Mouse (Mus musculus) intestine, embryonic 14.5 days (tissue): Measurements from ENCODE around the gene Pds5b. TPM values are rescaled to one million over a fixed set of nuclear protein-coding genes. Genes with fewer than 3 reads are reported as not detected.
"Not testable (repeated sequence)": the region's sequence is repeated elsewhere in the genome, so short reads cannot be mapped to it uniquely, and the experiment has no call there.

Experiments
- ATAC-seq: fragments of 200-750 bp; cut with Nextera tagmentation; replicated peaks from 2 replicates; pipeline ENCODE4 v1.8.0; 2017; ENCODE audit warnings: low read depth, moderate number of reproducible peaks, moderate TSS enrichment, moderate library complexity; ENCODE audit not compliant: low FRiP score, low TSS enrichment
- DNase-seq: peaks from one replicate; pipeline ENCODE4 v3.0.0-alpha.2; 2018; ENCODE audit warnings: low spot score
- H3K27ac ChIP-seq: fragments of 300-500 bp; sonication (generic); 2 replicates; pipeline ENCODE4 v1.5.1; 2014; ENCODE audit warnings: low read depth, mild to moderate bottlenecking, control low read depth
- H3K27me3 ChIP-seq: fragments of 300-500 bp; sonication (generic); replicated peaks from 2 replicates; pipeline ENCODE4 v1.6.1; 2014; ENCODE audit warnings: low read length, control low read depth; ENCODE audit not compliant: control insufficient read depth, insufficient read depth
- H3K36me3 ChIP-seq: fragments of 300-500 bp; sonication (generic); 2 replicates; pipeline ENCODE4 v1.6.1; 2014; ENCODE audit warnings: low read length, control low read depth; ENCODE audit not compliant: control insufficient read depth, insufficient read depth
- H3K4me1 ChIP-seq: fragments of 300-500 bp; sonication (generic); replicated peaks from 2 replicates; pipeline ENCODE4 v1.6.1; 2014; ENCODE audit warnings: low read length, control low read depth, mixed read lengths; ENCODE audit not compliant: control insufficient read depth, insufficient read depth
- H3K4me2 ChIP-seq: fragments of 300-500 bp; sonication (generic); 2 replicates; pipeline ENCODE4 v1.6.1; 2014; ENCODE audit warnings: low read length
- H3K4me3 ChIP-seq: fragments of 300-500 bp; sonication (generic); 2 replicates; pipeline ENCODE4 v1.5.1; 2014; ENCODE audit warnings: low read depth, low read length, control low read depth, mixed read lengths
- H3K9ac ChIP-seq: fragments of 300-500 bp; sonication (generic); 2 replicates; pipeline ENCODE4 v1.6.1; 2014; ENCODE audit warnings: mild to moderate bottlenecking, low read length
- H3K9me3 ChIP-seq: fragments of 300-500 bp; sonication (generic); 2 replicates; pipeline ENCODE4 v1.6.1; 2016; ENCODE audit warnings: low read length, control low read depth; ENCODE audit not compliant: control insufficient read depth
- WGBS: fragments of 180-500 bp; shearing (Covaris S2); extraction: QIAGEN DNeasy Blood & Tissue Kit; methylation state at CpG from one replicate; pipeline ENCODE4 v1.1.7; 2014; 5-methylcytosine and 5-hydroxymethylcytosine counted together
- polyA plus RNA-seq: library from polyadenylated mRNA; unstranded; fragments of >200 nt; fragmentation: Nextera tagmentation; extraction: Ambion mirVana; gene quantifications from 2 replicates; pipeline ENCODE4 v1.2.1, GENCODE M21; 2014

Pds5b gene
- polyA plus RNA-seq, 1 experiment from 2014 or later = 37.3 TPM

- Histone ChIP-seq H3K27ac (no peak overlapping the region), H3K9me3 (no peaks in the 10 kb centered on the region), H3K4me2 (no peak overlapping the region), H3K27me3 (no peaks in the 10 kb centered on the region), H3K36me3 (no peaks in the 10 kb centered on the region), H3K4me3 (no peak overlapping the region), H3K9ac (no peak overlapping the region), H3K4me1 (no peaks in the 10 kb centered on the region)
- DNase-seq (no peak), ATAC-seq (no peak)
- WGBS = 93% methylated on average over 6 of the region's 6 CpGs
These were observed 172.4 kb downstream of the Pds5b start for GRCm38 (mm10) chr5:150845961-150846360.

- no peaks in the 10 kb centered on the region for H3K36me3 ChIP-seq
- H3K4me1 ChIP-seq = peaks cover 7% of the 10 kb centered on the region; the same call in 1 of the 2 replicates
- no peak overlapping the region for H3K27ac ChIP-seq
- WGBS = 21% methylated on average over 2 of the region's 2 CpGs
- no peak overlapping the region for H3K4me2 ChIP-seq
- H3K9ac ChIP-seq = no peak overlapping the region
- no peaks in the 10 kb centered on the region for H3K27me3 ChIP-seq
- no peak overlapping the region for H3K4me3 ChIP-seq
- DNase-seq = no peak
- no peak for ATAC-seq
- H3K9me3 ChIP-seq = no peaks in the 10 kb centered on the region
These were observed 177.3 kb downstream of the Pds5b start for GRCm38 (mm10) chr5:150850821-150851220.

DNA sequence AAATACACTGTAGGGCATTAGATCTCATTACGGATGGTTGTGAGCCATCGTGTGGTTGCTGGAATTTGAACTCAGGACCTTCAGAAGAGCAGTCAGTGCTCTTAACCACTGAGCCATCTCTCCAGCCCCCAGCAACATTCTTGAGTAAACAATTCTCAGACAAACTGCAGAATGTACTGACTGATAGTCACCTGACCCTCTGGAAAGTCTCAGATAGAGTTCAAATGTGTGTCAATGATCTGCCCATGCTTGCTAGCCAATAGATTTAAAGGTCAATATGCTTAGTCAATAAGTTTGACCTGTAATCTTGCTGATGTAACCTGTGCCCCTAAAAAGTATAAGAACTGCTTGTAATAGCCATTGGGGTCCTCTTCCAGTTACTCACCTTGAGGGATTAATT, 178.6 kb downstream of the Pds5b start:
- not testable (repeated sequence) for H3K9me3 ChIP-seq, H3K9ac ChIP-seq, DNase-seq, H3K4me2 ChIP-seq, ATAC-seq, H3K27me3 ChIP-seq, H3K4me1 ChIP-seq, H3K27ac ChIP-seq, H3K4me3 ChIP-seq, H3K36me3 ChIP-seq
- WGBS = 72% methylated on average over 2 of the region's 2 CpGs

DNA sequence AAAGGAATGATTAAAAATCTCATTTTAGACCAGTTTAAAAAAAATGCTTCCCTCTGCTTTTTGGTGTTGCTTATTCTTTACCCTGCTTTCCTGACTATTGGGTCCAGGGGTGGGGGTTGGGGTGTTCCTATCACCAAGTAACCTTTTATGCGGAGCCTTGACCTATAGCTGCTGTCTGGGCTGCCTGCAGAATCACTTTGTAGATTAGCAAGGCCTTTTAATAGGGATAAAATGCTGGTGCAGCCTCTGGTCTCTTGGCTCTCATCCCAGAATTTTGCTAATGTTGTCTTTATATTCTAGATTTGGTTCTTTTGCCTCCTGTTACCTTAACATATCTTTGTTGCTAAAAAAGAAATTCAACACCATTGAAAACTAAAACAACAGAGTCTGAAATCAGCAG, 181.0 kb downstream of the Pds5b start:
- H3K4me1 ChIP-seq = peaks cover 7% of the 10 kb centered on the region; the same call in 1 of the 2 replicates
- DNase-seq (no peak), ATAC-seq (no peak)
- no peak overlapping the region for H3K4me3 ChIP-seq
- H3K36me3 ChIP-seq = no peaks in the 10 kb centered on the region
- H3K9me3 ChIP-seq = no peaks in the 10 kb centered on the region
- no peak overlapping the region for H3K4me2 ChIP-seq
- H3K27me3 ChIP-seq = no peaks in the 10 kb centered on the region
- no peak overlapping the region for H3K27ac ChIP-seq
- no peak overlapping the region for H3K9ac ChIP-seq
- WGBS = 46% methylated on average over 1 of the region's 1 CpGs

- no peak for ATAC-seq
- H3K27me3 ChIP-seq = no peaks in the 10 kb centered on the region
These were observed 186.2 kb downstream of the Pds5b start for GRCm38 (mm10) chr5:150859642-150860194.

More at GRCm38 (mm10) chr5:150859642-150860194, 186.2 kb downstream of the Pds5b start:
- H3K27ac ChIP-seq = no peak overlapping the region
- DNase-seq = no peak
- H3K9ac ChIP-seq = no peak overlapping the region
- WGBS = 50% methylated on average over 5 of the region's 5 CpGs
- no peak overlapping the region for H3K4me2 ChIP-seq
- H3K9me3 ChIP-seq = no peaks in the 10 kb centered on the region
- no peaks in the 10 kb centered on the region for H3K36me3 ChIP-seq
- H3K4me1 ChIP-seq = peaks cover under 1% of the 10 kb centered on the region; the same call in 1 of the 2 replicates
- H3K4me3 ChIP-seq = no peak overlapping the region

Other genes starting within 250 kb of the Pds5b start
- not detected in 2 replicates for gene Zar1l, start 155.6 kb upstream of the Pds5b start, polyA plus RNA-seq
- gene Brca2, start 151.1 kb upstream of the Pds5b start, polyA plus RNA-seq = 25.2 and 28.5 TPM in 2 replicates
- gene N4bp2l1, start 76.6 kb upstream of the Pds5b start, polyA plus RNA-seq = 4.9 and 5.5 TPM in 2 replicates
- gene N4bp2l2, start 7.6 kb upstream of the Pds5b start, polyA plus RNA-seq = 43.9 and 45.6 TPM in 2 replicates